Mouse (Mus musculus) stomach, embryonic 15.5 days (tissue): ENCODE results near the gene Enkur. TPM values are rescaled to one million over a fixed set of nuclear protein-coding genes. Genes with fewer than 3 reads are reported as not detected.
A peak's percentile ranks its signal among the peaks of the same experiment; 100 is the strongest.

Experiments
- ATAC-seq: fragments of 200-750 bp; cut with Nextera tagmentation; 2 replicates; pipeline ENCODE4 v1.8.0; 2017; ENCODE audit warnings: low read depth, moderate number of reproducible peaks, moderate TSS enrichment; ENCODE audit not compliant: insufficient read depth, low FRiP score
- H3K27ac ChIP-seq: fragments of 300-500 bp; sonication (generic); 2 replicates; pipeline ENCODE4 v1.5.1; 2015; ENCODE audit warnings: mild to moderate bottlenecking, inconsistent platforms
- H3K27me3 ChIP-seq: fragments of 300-500 bp; sonication (generic); replicated peaks from 2 replicates; pipeline ENCODE4 v1.6.1; 2015; ENCODE audit warnings: inconsistent platforms
- H3K36me3 ChIP-seq: fragments of 300-500 bp; sonication (generic); 2 replicates; pipeline ENCODE4 v1.6.1; 2015; ENCODE audit warnings: inconsistent platforms
- H3K4me1 ChIP-seq: fragments of 300-500 bp; sonication (generic); 2 replicates; pipeline ENCODE4 v1.6.1; 2015; ENCODE audit warnings: inconsistent platforms
- H3K4me2 ChIP-seq: fragments of 300-500 bp; sonication (generic); 2 replicates; pipeline ENCODE4 v1.6.1; 2015; ENCODE audit warnings: mild to moderate bottlenecking, inconsistent platforms
- H3K4me3 ChIP-seq: fragments of 300-500 bp; sonication (generic); replicated peaks from 2 replicates; pipeline ENCODE4 v1.5.1; 2015; ENCODE audit warnings: inconsistent platforms
- H3K9ac ChIP-seq: fragments of 300-500 bp; sonication (generic); 2 replicates; pipeline ENCODE4 v1.6.1; 2015; ENCODE audit warnings: inconsistent platforms
- H3K9me3 ChIP-seq: fragments of 300-500 bp; sonication (generic); 2 replicates; pipeline ENCODE4 v1.6.1; 2016; ENCODE audit warnings: inconsistent platforms
- WGBS: fragments of 180-500 bp; shearing (Covaris S2); methylation state at CpG from one replicate; pipeline ENCODE4 v1.1.7; 2015; 5-methylcytosine and 5-hydroxymethylcytosine counted together
- polyA plus RNA-seq: library from polyadenylated mRNA; unstranded; fragments of >200 nt; fragmentation: Nextera tagmentation; extraction: Ambion mirVana; gene quantifications from 2 replicates; pipeline ENCODE4 v1.2.1, GENCODE M21; 2015

The Enkur gene
- polyA plus RNA-seq, 1 experiment from 2014 or later: 0.69 TPM

DNA sequence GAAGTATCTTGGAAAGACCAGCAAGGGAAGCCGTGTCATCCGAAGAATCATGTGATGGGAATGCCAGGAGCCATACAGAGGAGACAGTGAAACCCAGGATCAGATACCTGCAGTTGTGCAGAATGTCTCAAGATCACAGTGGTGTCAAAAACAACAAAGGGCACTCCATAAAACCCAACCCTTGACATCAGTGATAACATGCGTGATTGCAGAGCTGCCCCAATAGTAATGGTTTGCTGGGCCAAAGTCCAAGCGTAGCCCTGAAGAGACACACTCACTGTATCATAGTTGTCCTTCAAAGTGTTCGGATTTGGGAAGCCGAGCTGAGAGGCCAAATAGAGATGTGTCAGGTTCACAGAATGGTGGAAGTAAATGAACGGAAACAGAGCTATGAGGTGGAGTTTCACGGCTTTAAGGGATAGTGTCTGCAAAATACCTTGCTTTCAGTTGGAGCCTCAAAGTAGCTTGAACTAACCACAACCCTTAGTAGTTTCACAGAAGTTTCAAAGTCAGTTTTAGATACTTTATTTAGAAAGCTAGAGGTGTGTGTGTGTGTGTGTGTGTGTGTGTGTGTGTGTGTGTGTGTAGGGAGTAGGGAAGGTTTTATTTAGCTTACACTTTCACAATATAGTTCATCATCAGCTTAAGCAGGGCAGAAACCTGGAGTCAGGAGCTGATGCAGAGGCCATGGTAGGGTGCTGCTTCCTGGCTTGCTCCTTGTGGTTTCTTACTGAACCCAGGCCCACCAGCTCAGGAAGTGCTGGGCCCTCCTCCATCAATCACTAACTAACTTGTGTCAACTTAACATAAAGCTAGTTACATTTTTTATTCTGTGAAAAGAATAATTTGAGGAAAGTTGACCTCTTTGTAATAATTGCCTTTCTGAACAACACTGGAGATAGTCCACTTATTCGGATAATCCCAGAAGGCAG, 17.6 kb upstream of the Enkur start:
- no peak overlapping the region for H3K4me3 ChIP-seq
- H3K4me2 ChIP-seq: no peak overlapping the region
- no peaks in the 10 kb centered on the region for H3K36me3 ChIP-seq
- H3K27me3 ChIP-seq: no peaks in the 10 kb centered on the region
- no peak overlapping the region for H3K27ac ChIP-seq
- no peaks in the 10 kb centered on the region for H3K9me3 ChIP-seq
- no peak overlapping the region for H3K9ac ChIP-seq
- no peak for ATAC-seq
- H3K4me1 ChIP-seq: no peaks in the 10 kb centered on the region
- 83% methylated on average over 9 of the region's 9 CpGs for WGBS

DNA sequence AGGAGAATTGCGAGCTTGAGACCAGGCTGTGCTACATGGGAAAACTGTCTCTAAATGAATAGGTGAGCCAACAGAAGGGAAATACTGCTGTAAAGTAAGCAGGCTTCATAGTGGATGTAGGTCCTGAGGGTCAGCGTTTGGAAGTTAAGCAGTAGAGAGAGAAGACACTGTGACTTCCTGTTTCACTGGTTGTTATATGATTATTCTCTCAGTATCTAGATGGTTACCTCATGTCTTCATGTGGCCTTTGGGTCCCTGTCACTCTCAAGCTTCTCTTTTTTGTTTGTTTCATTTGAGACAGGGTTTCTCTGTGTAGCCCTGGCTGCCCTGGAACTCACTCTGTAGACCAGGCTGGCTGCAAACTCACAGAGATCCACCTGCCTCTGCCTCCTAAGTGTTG, 10.1 kb upstream of the Enkur start:
- no peak for ATAC-seq
- no peaks in the 10 kb centered on the region for H3K4me1 ChIP-seq
- no peak overlapping the region for H3K9ac ChIP-seq
- no peak overlapping the region for H3K4me2 ChIP-seq
- H3K9me3 ChIP-seq: no peaks in the 10 kb centered on the region
- H3K27ac ChIP-seq: no peak overlapping the region
- 83% methylated on average over 2 of the region's 2 CpGs for WGBS
- H3K36me3 ChIP-seq: no peaks in the 10 kb centered on the region
- H3K27me3 ChIP-seq: no peaks in the 10 kb centered on the region
- H3K4me3 ChIP-seq: no peak overlapping the region

DNA sequence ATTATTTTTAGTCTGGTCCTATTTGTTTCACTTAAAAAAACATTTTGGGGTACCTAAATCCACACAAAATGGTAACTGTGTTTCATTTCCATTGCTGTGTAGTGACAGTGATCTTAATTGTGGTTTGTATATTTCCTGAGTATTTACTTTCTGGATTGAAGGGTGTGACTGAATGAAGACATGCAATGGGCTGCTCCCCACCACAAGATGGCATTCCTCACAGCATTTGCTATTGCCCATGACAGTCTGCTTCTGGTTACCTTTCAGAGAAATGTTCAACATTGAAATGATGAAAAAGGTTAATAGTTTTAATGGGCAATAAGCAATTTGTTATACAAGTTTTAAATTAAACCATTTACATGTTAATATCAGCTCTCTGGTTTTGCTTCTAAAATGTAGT, 9.2 kb upstream of the Enkur start:
- Histone ChIP-seq H3K27me3 (no peaks in the 10 kb centered on the region), H3K4me2 (no peak overlapping the region), H3K9ac (no peak overlapping the region), H3K4me3 (no peak overlapping the region), H3K4me1 (no peaks in the 10 kb centered on the region), H3K27ac (no peak overlapping the region), H3K36me3 (no peaks in the 10 kb centered on the region), H3K9me3 (no peaks in the 10 kb centered on the region)
- ATAC-seq: no peak

DNA sequence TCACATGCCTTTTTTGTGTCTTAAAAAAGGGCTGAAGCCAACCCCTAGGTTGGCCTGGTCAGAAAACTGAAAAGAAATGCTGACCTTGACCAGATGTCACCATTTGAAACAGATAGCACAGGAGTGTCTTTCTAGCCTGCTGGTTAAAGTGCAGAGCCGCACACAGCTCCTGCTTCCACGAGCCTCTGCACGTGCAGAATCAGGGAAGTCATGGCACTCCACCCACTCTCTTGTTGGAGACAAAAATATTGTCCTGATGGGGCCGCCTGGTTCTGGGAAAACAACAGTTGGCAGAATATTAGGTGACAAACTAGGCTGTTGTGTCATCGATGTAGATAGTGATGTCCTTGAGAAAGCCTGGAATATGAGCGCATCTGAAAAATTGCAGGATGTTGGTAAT, 6.2 kb upstream of the Enkur start:
- H3K27me3 ChIP-seq: no peaks in the 10 kb centered on the region
- no peaks in the 10 kb centered on the region for H3K4me1 ChIP-seq
- no peak overlapping the region for H3K9ac ChIP-seq
- H3K4me3 ChIP-seq: no peak overlapping the region
- H3K36me3 ChIP-seq: no peaks in the 10 kb centered on the region
- no peak overlapping the region for H3K4me2 ChIP-seq
- no peak overlapping the region for H3K27ac ChIP-seq
- no peaks in the 10 kb centered on the region for H3K9me3 ChIP-seq
- WGBS: 76% methylated on average over 6 of the region's 6 CpGs
- ATAC-seq: no peak

DNA sequence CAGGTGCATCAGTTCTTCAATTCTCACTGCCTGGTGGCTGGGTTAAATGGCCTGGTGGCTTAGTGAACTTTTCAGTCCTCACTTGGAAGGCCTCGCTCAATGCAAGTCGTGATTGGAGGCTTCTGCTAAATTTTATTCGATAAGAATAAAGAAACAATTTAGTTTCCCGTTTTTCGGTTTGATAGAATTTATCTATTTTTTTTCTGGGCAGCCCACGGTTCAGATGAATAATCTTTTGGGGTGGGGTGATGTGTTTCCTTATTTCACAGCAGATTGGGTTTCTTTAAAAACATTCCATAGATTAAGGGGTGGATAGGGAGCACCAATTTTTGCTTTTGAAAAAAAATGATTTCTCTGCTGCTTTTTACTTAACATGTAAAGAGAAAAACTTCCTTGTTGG, 1.1 kb upstream of the Enkur start:
- H3K4me3 ChIP-seq: peak overlapping the region; percentile 60
- H3K4me2 ChIP-seq: peak overlapping the region; percentile 72
- H3K36me3 ChIP-seq: no peaks in the 10 kb centered on the region
- no peak for ATAC-seq
- 38% methylated on average over 6 of the region's 6 CpGs for WGBS
- no peaks in the 10 kb centered on the region for H3K4me1 ChIP-seq
- H3K27ac ChIP-seq: no peak overlapping the region
- H3K9me3 ChIP-seq: no peaks in the 10 kb centered on the region
- 0 out of 2 replicates have a peak overlapping the region, but pooled peaks have one; percentile 18 for H3K9ac ChIP-seq
- H3K27me3 ChIP-seq: no peaks in the 10 kb centered on the region

DNA sequence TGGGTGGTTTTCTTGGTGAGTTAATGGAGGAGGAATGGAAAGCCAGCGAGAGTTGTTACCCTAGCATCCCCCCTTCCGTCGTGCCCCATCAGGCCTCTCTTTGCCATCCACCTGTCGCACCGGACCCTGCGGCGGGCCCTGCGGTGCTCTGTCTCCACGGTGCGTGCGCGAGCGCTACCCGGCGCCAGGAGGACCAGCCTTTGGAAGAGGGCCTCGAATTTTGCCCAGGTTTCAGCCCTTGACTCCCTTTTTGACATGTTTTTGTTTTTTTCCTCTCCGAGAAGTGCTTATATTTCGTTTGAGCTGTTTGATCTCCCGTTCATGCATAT, 630 bp upstream of the Enkur start:
- peak overlapping the region; percentile 52; the same call in 1 of the 2 replicates for H3K27ac ChIP-seq
- H3K27me3 ChIP-seq: no peaks in the 10 kb centered on the region
- H3K4me3 ChIP-seq: peak overlapping the region; percentile 60
- peak overlapping the region; percentile 18 for H3K9ac ChIP-seq
- peak overlapping the region; percentile 72 for H3K4me2 ChIP-seq
- no peaks in the 10 kb centered on the region for H3K9me3 ChIP-seq
- ATAC-seq: peak; percentile 88
- no peaks in the 10 kb centered on the region for H3K4me1 ChIP-seq
- no peaks in the 10 kb centered on the region for H3K36me3 ChIP-seq
- under 1% methylated on average over 19 of the region's 19 CpGs for WGBS

DNA sequence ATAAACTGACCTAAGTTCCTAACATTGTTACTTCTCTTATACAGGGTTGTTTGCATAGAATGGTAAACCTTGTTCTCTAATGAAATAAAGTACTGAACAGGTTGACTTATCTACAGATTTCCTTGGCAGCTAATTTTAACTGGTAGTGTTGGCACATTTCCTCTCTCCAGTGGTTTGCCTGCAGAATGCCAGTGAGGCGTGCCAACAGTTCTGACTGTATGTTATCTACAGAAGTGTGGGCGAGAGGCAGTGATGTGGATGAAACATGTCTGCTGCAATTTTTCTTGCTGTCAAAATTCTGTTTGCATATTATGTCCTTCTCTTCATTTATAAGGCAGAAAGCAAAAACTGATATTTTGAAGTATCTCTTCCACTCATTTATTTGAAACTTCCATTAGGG, 2.4 kb downstream of the Enkur start:
- no peak overlapping the region for H3K4me2 ChIP-seq
- 57% methylated on average over 2 of the region's 2 CpGs for WGBS
- no peaks in the 10 kb centered on the region for H3K27me3 ChIP-seq
- no peak overlapping the region for H3K4me3 ChIP-seq
- H3K9me3 ChIP-seq: no peaks in the 10 kb centered on the region
- H3K27ac ChIP-seq: no peak overlapping the region
- H3K9ac ChIP-seq: no peak overlapping the region
- no peaks in the 10 kb centered on the region for H3K4me1 ChIP-seq
- no peaks in the 10 kb centered on the region for H3K36me3 ChIP-seq
- no peak for ATAC-seq

DNA sequence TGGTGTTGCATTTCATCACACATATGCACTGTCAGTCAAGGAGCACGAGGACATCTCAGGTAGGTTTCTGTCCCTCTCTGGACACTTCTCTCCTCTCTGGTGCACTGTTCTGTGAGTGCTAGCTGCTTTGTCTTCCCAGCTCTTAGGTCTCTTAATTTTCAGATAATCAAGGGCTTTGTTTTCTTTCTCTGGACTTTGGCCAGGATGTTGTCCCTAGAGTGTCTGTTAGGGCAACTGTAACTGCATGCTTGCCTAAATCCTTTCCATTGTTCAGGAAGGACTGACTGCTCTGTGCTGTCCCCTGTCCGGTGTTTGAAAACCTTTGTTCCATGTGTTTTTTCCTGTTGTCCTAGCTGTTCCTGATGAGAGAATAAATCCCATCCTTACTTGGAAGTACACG, 6.1 kb downstream of the Enkur start:
- Histone ChIP-seq H3K27ac (no peak overlapping the region), H3K4me3 (no peak overlapping the region), H3K9me3 (no peaks in the 10 kb centered on the region), H3K36me3 (no peaks in the 10 kb centered on the region), H3K9ac (no peak overlapping the region), H3K4me2 (no peak overlapping the region), H3K27me3 (no peaks in the 10 kb centered on the region), H3K4me1 (no peaks in the 10 kb centered on the region)
- no peak for ATAC-seq
- WGBS: 57% methylated on average over 3 of the region's 3 CpGs

DNA sequence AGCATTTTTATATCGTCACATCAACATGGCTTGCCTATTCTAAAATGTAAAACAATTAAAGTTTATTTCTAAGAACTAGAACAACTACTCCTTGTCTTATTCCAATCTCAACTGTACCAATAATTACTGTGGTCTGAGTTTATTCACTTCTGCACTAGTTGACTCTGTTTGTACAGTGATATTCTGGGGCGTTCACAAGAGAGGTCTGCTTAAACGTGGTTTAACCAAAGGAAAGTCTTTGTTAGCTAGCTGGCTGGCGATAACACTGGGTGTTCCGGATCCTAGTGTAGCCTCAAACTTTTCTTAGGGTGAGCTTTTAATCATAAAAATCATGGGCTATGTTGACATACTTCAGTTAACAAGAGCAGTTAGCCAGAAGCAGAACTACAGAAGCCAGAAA, 9.9 kb downstream of the Enkur start:
- Histone ChIP-seq H3K27ac (no peak overlapping the region), H3K4me3 (no peak overlapping the region), H3K9ac (no peak overlapping the region), H3K36me3 (no peaks in the 10 kb centered on the region), H3K9me3 (no peaks in the 10 kb centered on the region), H3K27me3 (no peaks in the 10 kb centered on the region), H3K4me1 (no peaks in the 10 kb centered on the region), H3K4me2 (no peak overlapping the region)
- WGBS: 78% methylated on average over 5 of the region's 5 CpGs
- ATAC-seq: peak; percentile 27; the same call in 1 of the 2 replicates

DNA sequence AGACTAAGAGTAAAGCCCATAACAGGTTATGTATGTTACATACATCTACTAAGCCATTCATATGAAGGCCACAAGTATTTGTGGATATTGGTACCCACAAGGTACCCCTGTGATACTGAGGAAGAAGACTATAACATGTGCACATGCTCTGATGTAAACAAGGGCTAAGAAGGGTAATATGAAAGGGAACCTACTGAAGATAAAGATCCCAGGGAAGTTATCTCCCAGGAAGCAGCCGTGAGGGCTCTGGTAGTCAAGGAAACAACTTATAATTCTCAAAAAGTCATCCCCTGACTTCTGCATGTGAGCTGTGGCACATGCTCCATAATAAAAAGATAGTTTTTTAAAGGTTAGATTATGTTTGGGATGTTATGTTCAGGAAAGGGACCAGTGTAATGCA, 13.9 kb downstream of the Enkur start:
- ATAC-seq: no peak
- H3K4me3 ChIP-seq: no peak overlapping the region
- H3K27ac ChIP-seq: no peak overlapping the region
- no peaks in the 10 kb centered on the region for H3K9me3 ChIP-seq
- no peaks in the 10 kb centered on the region for H3K27me3 ChIP-seq
- H3K9ac ChIP-seq: no peak overlapping the region
- no peaks in the 10 kb centered on the region for H3K4me1 ChIP-seq
- WGBS: 56% methylated on average over 1 of the region's 1 CpGs
- no peaks in the 10 kb centered on the region for H3K36me3 ChIP-seq
- no peak overlapping the region for H3K4me2 ChIP-seq

DNA sequence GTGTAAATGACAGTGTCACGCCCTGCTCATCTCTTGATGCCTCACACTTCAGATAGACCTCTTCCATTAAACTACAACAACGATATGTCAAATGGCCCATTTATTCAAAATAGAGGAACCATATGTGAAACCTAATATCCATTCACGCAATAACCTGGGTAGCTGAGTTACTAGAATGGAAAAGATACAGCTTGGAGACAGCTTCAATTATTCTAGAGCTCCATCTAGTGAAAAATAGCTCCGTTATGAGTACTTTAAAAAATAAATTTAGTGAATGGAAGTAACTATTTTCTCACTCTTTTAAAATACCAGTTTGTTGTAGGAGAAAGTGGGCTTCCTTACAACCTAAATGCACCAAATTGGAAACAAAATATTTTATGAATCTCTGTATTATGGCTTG, 16.6 kb downstream of the Enkur start:
- ATAC-seq: no peak
- Histone ChIP-seq H3K4me1 (no peaks in the 10 kb centered on the region), H3K9ac (no peak overlapping the region), H3K4me2 (no peak overlapping the region), H3K36me3 (no peaks in the 10 kb centered on the region), H3K4me3 (no peak overlapping the region), H3K27ac (no peak overlapping the region), H3K9me3 (no peaks in the 10 kb centered on the region), H3K27me3 (no peaks in the 10 kb centered on the region)
- 67% methylated on average over 4 of the region's 4 CpGs for WGBS

DNA sequence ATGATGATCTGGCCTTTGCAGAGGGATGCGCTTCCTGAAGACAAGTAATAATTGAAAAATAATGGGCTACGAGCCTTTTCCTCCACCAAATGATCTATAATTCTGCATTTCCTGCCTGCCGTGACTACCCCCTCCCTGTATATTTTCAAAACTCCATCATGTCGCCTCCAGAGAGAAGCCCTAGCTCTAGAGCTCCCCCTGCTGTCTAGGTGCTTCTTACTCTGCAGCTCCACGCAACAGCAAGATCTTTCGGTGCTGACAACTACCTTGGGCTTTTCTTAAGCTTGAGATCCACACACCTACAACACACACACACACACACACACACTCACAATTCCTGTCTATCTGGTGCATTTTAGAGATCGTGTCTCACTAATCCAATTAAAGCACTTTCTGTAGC, 17.6 kb downstream of the Enkur start:
- WGBS: 51% methylated on average over 7 of the region's 7 CpGs

DNA sequence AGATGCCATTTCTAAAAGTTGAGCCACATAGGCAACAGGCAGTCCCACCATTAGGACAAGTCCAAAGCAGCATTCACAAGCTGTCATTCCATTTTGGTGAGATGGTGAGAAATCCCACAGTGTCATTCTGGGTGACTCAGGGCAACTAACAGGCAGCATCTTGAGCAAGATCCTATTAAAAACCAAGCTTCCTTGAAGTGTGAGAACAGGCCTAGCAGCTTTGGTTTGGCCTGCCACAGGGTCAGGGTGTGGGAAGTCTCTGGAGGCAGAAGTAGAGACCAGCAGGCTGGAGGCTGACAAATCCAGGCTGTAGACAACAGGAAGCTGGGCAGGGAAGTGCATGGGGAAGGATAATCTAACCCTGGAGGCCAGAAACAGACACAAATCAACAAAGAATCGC, 22.4 kb downstream of the Enkur start:
- 59% methylated on average over 1 of the region's 1 CpGs for WGBS
- H3K4me2 ChIP-seq: no peak overlapping the region
- no peak overlapping the region for H3K27ac ChIP-seq
- no peaks in the 10 kb centered on the region for H3K9me3 ChIP-seq
- H3K4me1 ChIP-seq: no peaks in the 10 kb centered on the region
- no peaks in the 10 kb centered on the region for H3K27me3 ChIP-seq
- no peaks in the 10 kb centered on the region for H3K36me3 ChIP-seq
- no peak for ATAC-seq
- H3K9ac ChIP-seq: no peak overlapping the region
- H3K4me3 ChIP-seq: no peak overlapping the region

More for the DNA sequence above, 17.6 kb downstream of the Enkur start:
- Histone ChIP-seq H3K9ac (no peak overlapping the region), H3K36me3 (no peaks in the 10 kb centered on the region), H3K9me3 (no peaks in the 10 kb centered on the region), H3K4me3 (no peak overlapping the region), H3K27me3 (no peaks in the 10 kb centered on the region), H3K4me1 (no peaks in the 10 kb centered on the region), H3K27ac (no peak overlapping the region), H3K4me2 (no peak overlapping the region)
- no peak for ATAC-seq
